Mouse (Mus musculus): ENCODE data around the gene Kif19a.

DNA sequence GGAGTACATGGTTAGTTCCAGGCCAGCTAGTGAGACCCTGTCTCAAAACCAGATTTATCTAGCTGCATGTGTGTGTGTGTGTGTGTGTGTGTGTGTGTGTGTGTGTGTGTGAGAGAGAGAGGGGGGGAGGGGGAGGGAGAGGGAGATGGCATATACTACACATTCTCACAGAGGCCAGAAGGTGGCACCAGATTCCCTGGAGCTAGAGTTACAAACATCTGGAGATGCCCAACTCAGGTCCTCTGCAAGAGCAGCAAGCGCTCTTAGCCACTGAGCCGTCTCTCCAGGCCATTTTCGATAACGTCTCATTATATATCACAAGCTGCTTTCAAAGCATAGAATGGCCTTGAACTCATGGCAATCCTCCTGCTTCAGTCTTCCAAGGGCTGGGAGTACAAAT is 33.5 kb upstream of the Kif19a start:
- no peak for TF ChIP-seq EP300 (IDR thresholded peaks at IDR 0.05; ENCODE audit: low read depth)
- TF ChIP-seq CTCF (IDR thresholded peaks at IDR 0.05; ENCODE audit: low read depth): no peak

Data from liver, embryonic 14.5 days (tissue).